Mouse (Mus musculus) CD4-positive, CD25-positive, alpha-beta regulatory T cell, adult 2 months (primary cell): ENCODE results near the gene Bcl2.
"Not testable (repeated sequence)": the region's sequence is repeated elsewhere in the genome, so short reads cannot be mapped to it uniquely, and the experiment has no call there.

Source experiments
- DNase-seq: peaks from one replicate; pipeline ENCODE4 v3.0.0-alpha.2; 2012; ENCODE audit warnings: low read depth, low spot score

Bcl2 gene

GRCm38 (mm10) chr1:106713621-106714529, at the start of gene Bcl2:
Gene Bcl2, minus strand, starts transcription at chr1:106714274.
- DNase-seq = peak; percentile 89

- DNase-seq = no peak
Observed at GRCm38 (mm10) chr1:106760750-106761149, 46.7 kb upstream of the Bcl2 start.

- peak; percentile 98 for DNase-seq
Observed at GRCm38 (mm10) chr1:106759572-106760435, 45.7 kb upstream of the Bcl2 start, which contains the start of gene Kdsr. Gene Kdsr, minus strand, starts transcription at chr1:106759727.

- DNase-seq = peak; percentile 72
Observed at GRCm38 (mm10) chr1:106758734-106759571, 44.9 kb upstream of the Bcl2 start.

- DNase-seq = no peak
Observed at GRCm38 (mm10) chr1:106756633-106757032, 42.6 kb upstream of the Bcl2 start.

- no peak for DNase-seq
Observed at GRCm38 (mm10) chr1:106752013-106752412, 37.9 kb upstream of the Bcl2 start.

- no peak for DNase-seq
Observed at GRCm38 (mm10) chr1:106750656-106751055, 36.6 kb upstream of the Bcl2 start.

- DNase-seq = no peak
Observed at GRCm38 (mm10) chr1:106748555-106749315, 34.7 kb upstream of the Bcl2 start.

GRCm38 (mm10) chr1:106742980-106743379, 28.9 kb upstream of the Bcl2 start:
- DNase-seq = no peak

- DNase-seq = no peak
Observed at GRCm38 (mm10) chr1:106740735-106741134, 26.7 kb upstream of the Bcl2 start.

- no peak for DNase-seq
Observed at GRCm38 (mm10) chr1:106739810-106740209, 25.7 kb upstream of the Bcl2 start.

- peak; percentile 84 for DNase-seq
Observed at GRCm38 (mm10) chr1:106738092-106738491, 24.0 kb upstream of the Bcl2 start.

- no peak for DNase-seq
Observed at GRCm38 (mm10) chr1:106736211-106736610, 22.1 kb upstream of the Bcl2 start.

- peak; percentile 79 for DNase-seq
Observed at GRCm38 (mm10) chr1:106735586-106735985, 21.5 kb upstream of the Bcl2 start.

GRCm38 (mm10) chr1:106722061-106722460, 8.0 kb upstream of the Bcl2 start:
- no peak for DNase-seq

- DNase-seq = not testable (repeated sequence)
Observed at GRCm38 (mm10) chr1:106717736-106718135, 3.7 kb upstream of the Bcl2 start.

GRCm38 (mm10) chr1:106717071-106717601, 3.1 kb upstream of the Bcl2 start:
- DNase-seq = peak; percentile 83

- DNase-seq = no peak
Observed at GRCm38 (mm10) chr1:106716141-106716540, 2.1 kb upstream of the Bcl2 start.

- no peak for DNase-seq
Observed at GRCm38 (mm10) chr1:106715111-106716083, 1.3 kb upstream of the Bcl2 start.
